Comparison of ENCODE assay signal across 19 mouse cellular contexts in genomic region chr3:84867434-84867975, GRCm38 (mm10). TPM values are rescaled to one million over a fixed set of nuclear protein-coding genes. Genes with fewer than 3 reads are reported as not detected.
DNase-seq lines count a peak whose midpoint lies in the region; ATAC-seq and TF ChIP-seq lines count a peak whose summit lies in the region.
"Had no signal": no experiment of that assay in that cellular context is flagged by ENCODE, and none has a peak within 500 bp of the region (broad histone marks: within the 10 kb centered on the region; RNA-seq: fewer than 3 reads in every experiment).

No protein-coding gene starts in this region.

- 0 out of 2 replicates have a peak overlapping the region, but pooled peaks have one; percentile 25 for H3K27ac ChIP-seq in heart, postnatal 0 days (ENCODE audit: low read depth)
- H3K27ac ChIP-seq in lung, embryonic 14.5 days (ENCODE audit: low read depth): no peak overlapping the region
- peak overlapping the region; percentile 45; the same call in 1 of the 2 replicates for H3K27ac ChIP-seq in bone marrow macrophage, adult 2 months (ENCODE audit: insufficient read depth, low read depth, low read length)
- peak overlapping the region; percentile 38 for H3K27ac ChIP-seq in neural tube, embryonic 13.5 days (replicated peaks)
- H3K27ac ChIP-seq in embryonic facial prominence, embryonic 10.5 days (replicated peaks): no peak overlapping the region
- H3K27ac ChIP-seq: limb, embryonic 13.5 days; midbrain, embryonic 13.5 days; neural tube, embryonic 12.5 days had no signal

- no peak overlapping the region for H3K9ac ChIP-seq in heart, postnatal 0 days (replicated peaks; ENCODE audit: low read depth, low read length)
- H3K9ac ChIP-seq in lung, embryonic 14.5 days: no peak overlapping the region
- H3K9ac ChIP-seq in neural tube, embryonic 13.5 days: no peak overlapping the region
- H3K9ac ChIP-seq: limb, embryonic 13.5 days; midbrain, embryonic 13.5 days; neural tube, embryonic 12.5 days had no signal

- H3K4me1 ChIP-seq in heart, postnatal 0 days (ENCODE audit: control insufficient read depth, insufficient read depth): peaks cover 6% of the 10 kb centered on the region; the same call in 1 of the 2 replicates
- H3K4me1 ChIP-seq in lung, embryonic 14.5 days (ENCODE audit: insufficient read depth): peaks cover 19% of the 10 kb centered on the region
- peaks cover 28% of the 10 kb centered on the region for H3K4me1 ChIP-seq in bone marrow macrophage, adult 2 months (ENCODE audit: control insufficient read depth, insufficient read depth, low read length)
- peaks cover 23% of the 10 kb centered on the region for H3K4me1 ChIP-seq in neural tube, embryonic 13.5 days (replicated peaks)
- H3K4me1 ChIP-seq in embryonic facial prominence, embryonic 10.5 days: no peaks in the 10 kb centered on the region
- H3K4me1 ChIP-seq: limb, embryonic 13.5 days had no signal

- no peak for ATAC-seq in heart, postnatal 0 days (ENCODE audit: insufficient read depth, low read depth)
- ATAC-seq in lung, embryonic 14.5 days (ENCODE audit: insufficient read depth): no peak
- ATAC-seq in neural tube, embryonic 13.5 days (ENCODE audit: low read depth): no peak
- ATAC-seq: midbrain, embryonic 13.5 days; Patski had no signal

- H3K4me2 ChIP-seq in heart, postnatal 0 days (ENCODE audit: low read depth, low read length): no peak overlapping the region
- no peak overlapping the region for H3K4me2 ChIP-seq in lung, embryonic 14.5 days
- H3K4me2 ChIP-seq in neural tube, embryonic 13.5 days: no peak overlapping the region
- H3K4me2 ChIP-seq: limb, embryonic 13.5 days; midbrain, embryonic 13.5 days; neural tube, embryonic 12.5 days had no signal

- no peaks in the 10 kb centered on the region for H3K9me3 ChIP-seq in heart, postnatal 0 days (replicated peaks; ENCODE audit: control insufficient read depth, low read length)
- no peaks in the 10 kb centered on the region for H3K9me3 ChIP-seq in lung, embryonic 14.5 days (ENCODE audit: low read depth, low read length)
- no peaks in the 10 kb centered on the region for H3K9me3 ChIP-seq in neural tube, embryonic 13.5 days
- no peaks in the 10 kb centered on the region for H3K9me3 ChIP-seq in embryonic facial prominence, embryonic 10.5 days
- H3K9me3 ChIP-seq: limb, embryonic 13.5 days; midbrain, embryonic 13.5 days; neural tube, embryonic 12.5 days had no signal

- no peak for DNase-seq in heart, postnatal 0 days (ENCODE audit: low spot score)
- DNase-seq in heart, postnatal 10 days: no peak
- DNase-seq in lung, embryonic 14.5 days: peak; percentile 71
- DNase-seq in lung, postnatal 25 days (ENCODE audit: low spot score): no peak
- DNase-seq in embryonic facial prominence, embryonic 10.5 days (ENCODE audit: low spot score): no peak
- DNase-seq in adrenal gland, postnatal 10 days: no peak
- DNase-seq: cerebellum, adult 11-12 months; embryo, embryonic 11 days; heart, adult 18-20 months; kidney, adult 18-20 months; lung, adult 2 months; right cerebral cortex, postnatal 25 days had no signal

- TF ChIP-seq EP300 in heart, postnatal 0 days (IDR thresholded peaks at IDR 0.05; ENCODE audit: low read depth): no peak

- intact Hi-C loops in heart, postnatal 10 days (cut with DNase I): no loop called here

- WGBS in heart, postnatal 0 days: 81% methylated on average over 1 of the region's 1 CpGs
- 53% methylated on average over 1 of the region's 1 CpGs for WGBS in lung, embryonic 14.5 days
- 50% methylated on average over 1 of the region's 1 CpGs for WGBS in neural tube, embryonic 13.5 days
- 92% methylated on average over 1 of the region's 1 CpGs for WGBS in embryonic facial prominence, embryonic 10.5 days

- peaks cover 4% of the 10 kb centered on the region; the same call in 1 of the 2 replicates for H3K36me3 ChIP-seq in heart, postnatal 0 days (replicated peaks; ENCODE audit: control insufficient read depth, insufficient read depth, low read length)
- no peaks in the 10 kb centered on the region for H3K36me3 ChIP-seq in lung, embryonic 14.5 days (ENCODE audit: insufficient read depth)
- H3K36me3 ChIP-seq in neural tube, embryonic 13.5 days: no peaks in the 10 kb centered on the region
- H3K36me3 ChIP-seq in embryonic facial prominence, embryonic 10.5 days (replicated peaks): no peaks in the 10 kb centered on the region; the same call in 1 of the 2 replicates
- H3K36me3 ChIP-seq: limb, embryonic 13.5 days; midbrain, embryonic 13.5 days; neural tube, embryonic 12.5 days had no signal

- TF ChIP-seq POLR2A in bone marrow macrophage, adult 2 months (IDR thresholded peaks at IDR 0.05; ENCODE audit: borderline replicate concordance, low read depth, low read length): no peak

- no peaks in the 10 kb centered on the region for H3K27me3 ChIP-seq in heart, postnatal 0 days (ENCODE audit: control insufficient read depth, insufficient read depth, low read length)
- no peaks in the 10 kb centered on the region for H3K27me3 ChIP-seq in lung, embryonic 14.5 days (ENCODE audit: insufficient read depth, low read length)
- H3K27me3 ChIP-seq in neural tube, embryonic 13.5 days: no peaks in the 10 kb centered on the region
- no peaks in the 10 kb centered on the region for H3K27me3 ChIP-seq in embryonic facial prominence, embryonic 10.5 days (replicated peaks; ENCODE audit: low read depth, poor library complexity, severe bottlenecking)
- H3K27me3 ChIP-seq: limb, embryonic 13.5 days; midbrain, embryonic 13.5 days; neural tube, embryonic 12.5 days; Patski had no signal

- no peak for TF ChIP-seq CTCF in heart, postnatal 0 days (IDR thresholded peaks at IDR 0.05; ENCODE audit: low read depth)
- TF ChIP-seq CTCF in lung, embryonic 14.5 days (IDR thresholded peaks at IDR 0.05; ENCODE audit: low read depth): no peak
- TF ChIP-seq CTCF in bone marrow macrophage, adult 2 months (IDR thresholded peaks at IDR 0.05; ENCODE audit: low read depth, low read length): no peak

- no peak overlapping the region for H3K4me3 ChIP-seq in heart, postnatal 0 days (ENCODE audit: low read depth, low read length)
- no peak overlapping the region for H3K4me3 ChIP-seq in lung, embryonic 14.5 days (ENCODE audit: low read depth, low read length)
- no peak overlapping the region for H3K4me3 ChIP-seq in bone marrow macrophage, adult 2 months (ENCODE audit: insufficient read depth, low read length)
- H3K4me3 ChIP-seq in neural tube, embryonic 13.5 days: no peak overlapping the region
- H3K4me3 ChIP-seq in embryonic facial prominence, embryonic 10.5 days: no peak overlapping the region
- H3K4me3 ChIP-seq: erythroblast, embryonic 14.5 days; limb, embryonic 13.5 days; midbrain, embryonic 13.5 days; neural tube, embryonic 12.5 days had no signal

RNA-seq across cellular contexts. Expression of gene Fbxw7, which starts 52.4 kb away (rescaled TPM):
- 11.8 and 13.8 TPM in 2 replicates for total RNA-seq in heart, postnatal 0 days (2014; rRNA removed; ENCODE audit: low replicate concordance)
- 19.3 and 21.6 TPM in 2 replicates for polyA plus RNA-seq in heart, postnatal 0 days (2015; fragmentation: Nextera tagmentation; extraction: Ambion mirVana)
- total RNA-seq in heart, postnatal 10 days (2021): 10 to 100 TPM; 59.8 to 61.5 TPM
- polyA plus RNA-seq in lung, embryonic 14.5 days (2014; fragmentation: Nextera tagmentation; extraction: Ambion mirVana): 9.5 and 9.8 TPM in 2 replicates
- polyA plus RNA-seq in bone marrow macrophage, adult 2 months (2012; ENCODE audit: insufficient read depth, insufficient read length, missing spikeins): 10.2 and 10.6 TPM in 2 replicates
- 27.2 and 31.9 TPM in 2 replicates for polyA plus RNA-seq in neural tube, embryonic 13.5 days (2015; fragmentation: Nextera tagmentation; extraction: Ambion mirVana)
- polyA plus RNA-seq in embryonic facial prominence, embryonic 10.5 days (2016; fragmentation: Nextera tagmentation; extraction: Ambion mirVana): 8.5 and 9.1 TPM in 2 replicates
- 10 to 100 TPM; 14.2 to 16.8 TPM for total RNA-seq in adrenal gland, postnatal 10 days (2021)

Comparison
In these comparisons a context has a peak if more than half of its experiments do, and no peak if none do; other contexts are left out.
1. H3K27ac ChIP-seq: peak in heart, postnatal 0 days (single experiment), bone marrow macrophage, adult 2 months (single experiment) and neural tube, embryonic 13.5 days (single experiment); none in lung, embryonic 14.5 days (single experiment) and embryonic facial prominence, embryonic 10.5 days (single experiment).